Mouse (Mus musculus) stomach, embryonic 16.5 days (tissue): Measurements from ENCODE around the gene Tbxas1. TPM values are rescaled to one million over a fixed set of nuclear protein-coding genes. Genes with fewer than 3 reads are reported as not detected.

Experiments used
- ATAC-seq: fragments of 200-750 bp; cut with Nextera tagmentation; 2 replicates; pipeline ENCODE4 v1.8.0; 2017; ENCODE audit warnings: moderate number of reproducible peaks, moderate TSS enrichment; ENCODE audit not compliant: insufficient read depth, low FRiP score
- H3K27ac ChIP-seq: fragments of 300-500 bp; sonication (generic); 2 replicates; pipeline ENCODE4 v1.5.1; 2014; ENCODE audit warnings: low read length
- H3K27me3 ChIP-seq: fragments of 300-500 bp; sonication (generic); 2 replicates; pipeline ENCODE4 v1.6.1; 2014; ENCODE audit warnings: low read length, control low read depth, mixed read lengths; ENCODE audit not compliant: control insufficient read depth, insufficient read depth
- H3K36me3 ChIP-seq: fragments of 300-500 bp; sonication (generic); 2 replicates; pipeline ENCODE4 v1.6.1; 2014; ENCODE audit warnings: low read length; ENCODE audit not compliant: control insufficient read depth, insufficient read depth
- H3K4me1 ChIP-seq: fragments of 300-500 bp; sonication (generic); 2 replicates; pipeline ENCODE4 v1.6.1; 2014; ENCODE audit warnings: low read length, control low read depth, mixed read lengths; ENCODE audit not compliant: control insufficient read depth, insufficient read depth
- H3K4me2 ChIP-seq: fragments of 300-500 bp; sonication (generic); 2 replicates; pipeline ENCODE4 v1.6.1; 2014; ENCODE audit warnings: low read depth, low read length, mixed read lengths
- H3K4me3 ChIP-seq: fragments of 300-500 bp; sonication (generic); replicated peaks from 2 replicates; pipeline ENCODE4 v1.5.1; 2014; ENCODE audit warnings: mild to moderate bottlenecking, low read length
- H3K9ac ChIP-seq: fragments of 300-500 bp; sonication (generic); 2 replicates; pipeline ENCODE4 v1.6.1; 2014; ENCODE audit warnings: low read length
- H3K9me3 ChIP-seq: fragments of 300-500 bp; sonication (generic); replicated peaks from 2 replicates; pipeline ENCODE4 v1.6.1; 2016; ENCODE audit warnings: low read length, control low read depth; ENCODE audit not compliant: control insufficient read depth
- WGBS: fragments of 180-500 bp; shearing (Covaris S2); extraction: QIAGEN DNeasy Blood & Tissue Kit; methylation state at CpG from one replicate; pipeline ENCODE4 v1.1.7; 2014; 5-methylcytosine and 5-hydroxymethylcytosine counted together
- polyA plus RNA-seq: library from polyadenylated mRNA; unstranded; fragments of >200 nt; fragmentation: Nextera tagmentation; extraction: Ambion mirVana; gene quantifications from 2 replicates; pipeline ENCODE4 v1.2.1, GENCODE M21; 2015

Tbxas1 gene
- polyA plus RNA-seq, 1 experiment from 2014 or later, result 4.4 TPM

GRCm38 (mm10) chr6:38992016-38992415 is 116.8 kb downstream of the Tbxas1 start:
- Histone ChIP-seq H3K27ac (no peak overlapping the region), H3K4me1 (no peaks in the 10 kb centered on the region), H3K4me2 (no peak overlapping the region), H3K9me3 (no peaks in the 10 kb centered on the region), H3K9ac (no peak overlapping the region), H3K36me3 (no peaks in the 10 kb centered on the region), H3K4me3 (no peak overlapping the region), H3K27me3 (no peaks in the 10 kb centered on the region)
- 28% methylated on average over 4 of the region's 4 CpGs for whole genome bisulfite sequencing
- peak; percentile 82; the same call in 1 of the 2 replicates for ATAC-seq

- no peak overlapping the region for H3K4me2 ChIP-seq
- no peak overlapping the region for H3K9ac ChIP-seq
- no peak overlapping the region for H3K27ac ChIP-seq
- no peak for ATAC-seq
- no peaks in the 10 kb centered on the region for H3K27me3 ChIP-seq
- H3K9me3 ChIP-seq, result no peaks in the 10 kb centered on the region
- no peaks in the 10 kb centered on the region for H3K36me3 ChIP-seq
- no peak overlapping the region for H3K4me3 ChIP-seq
- 74% methylated on average over 3 of the region's 3 CpGs for WGBS
- no peaks in the 10 kb centered on the region for H3K4me1 ChIP-seq
Observed at GRCm38 (mm10) chr6:38995774-38996173, 120.6 kb downstream of the Tbxas1 start.

GRCm38 (mm10) chr6:38997838-38998237 is 122.6 kb downstream of the Tbxas1 start:
- no peak overlapping the region for H3K4me3 ChIP-seq
- H3K27ac ChIP-seq, result no peak overlapping the region
- no peak overlapping the region for H3K4me2 ChIP-seq
- H3K27me3 ChIP-seq, result no peaks in the 10 kb centered on the region
- no peaks in the 10 kb centered on the region for H3K36me3 ChIP-seq
- 61% methylated on average over 4 of the region's 4 CpGs for WGBS
- no peak overlapping the region for H3K9ac ChIP-seq
- H3K9me3 ChIP-seq, result no peaks in the 10 kb centered on the region
- ATAC-seq, result no peak
- 0 out of 2 replicates have a peak, but pooled peaks cover under 1% of the 10 kb centered on the region for H3K4me1 ChIP-seq

- no peak overlapping the region for H3K27ac ChIP-seq
- H3K36me3 ChIP-seq, result no peaks in the 10 kb centered on the region
- WGBS, result 44% methylated on average over 7 of the region's 7 CpGs
- ATAC-seq, result no peak
- H3K4me1 ChIP-seq, result 0 out of 2 replicates have a peak, but pooled peaks cover 5% of the 10 kb centered on the region
- H3K4me2 ChIP-seq, result no peak overlapping the region
- H3K9ac ChIP-seq, result no peak overlapping the region
- H3K27me3 ChIP-seq, result no peaks in the 10 kb centered on the region
- H3K4me3 ChIP-seq, result no peak overlapping the region
- H3K9me3 ChIP-seq, result no peaks in the 10 kb centered on the region
Observed at GRCm38 (mm10) chr6:39003126-39003525, 127.9 kb downstream of the Tbxas1 start.

- H3K4me3 ChIP-seq, result no peak overlapping the region
- no peak overlapping the region for H3K9ac ChIP-seq
- H3K27me3 ChIP-seq, result no peaks in the 10 kb centered on the region
- H3K9me3 ChIP-seq, result no peaks in the 10 kb centered on the region
- no peak overlapping the region for H3K4me2 ChIP-seq
- H3K36me3 ChIP-seq, result no peaks in the 10 kb centered on the region
- 0 out of 2 replicates have a peak, but pooled peaks cover 5% of the 10 kb centered on the region for H3K4me1 ChIP-seq
- H3K27ac ChIP-seq, result no peak overlapping the region
- WGBS, result 59% methylated on average over 12 of the region's 12 CpGs
- ATAC-seq, result no peak
Observed at GRCm38 (mm10) chr6:39004003-39004473, 128.8 kb downstream of the Tbxas1 start.

GRCm38 (mm10) chr6:39005267-39005944 is 130.2 kb downstream of the Tbxas1 start:
- no peak for ATAC-seq
- H3K27ac ChIP-seq, result no peak overlapping the region
- H3K4me2 ChIP-seq, result no peak overlapping the region
- no peaks in the 10 kb centered on the region for H3K36me3 ChIP-seq
- no peak overlapping the region for H3K4me3 ChIP-seq
- no peak overlapping the region for H3K9ac ChIP-seq
- 64% methylated on average over 20 of the region's 20 CpGs for WGBS
- H3K4me1 ChIP-seq, result 0 out of 2 replicates have a peak, but pooled peaks cover 5% of the 10 kb centered on the region
- H3K27me3 ChIP-seq, result no peaks in the 10 kb centered on the region
- no peaks in the 10 kb centered on the region for H3K9me3 ChIP-seq

- Histone ChIP-seq H3K4me2 (no peak overlapping the region), H3K4me3 (no peak overlapping the region), H3K4me1 (0 out of 2 replicates have a peak, but pooled peaks cover 5% of the 10 kb centered on the region), H3K27ac (no peak overlapping the region), H3K9ac (no peak overlapping the region), H3K9me3 (no peaks in the 10 kb centered on the region), H3K36me3 (no peaks in the 10 kb centered on the region), H3K27me3 (no peaks in the 10 kb centered on the region)
- 86% methylated on average over 5 of the region's 5 CpGs for WGBS
- ATAC-seq, result no peak
Observed at GRCm38 (mm10) chr6:39005945-39006572, 130.9 kb downstream of the Tbxas1 start.

- Histone ChIP-seq H3K9ac (no peak overlapping the region), H3K27ac (no peak overlapping the region), H3K36me3 (no peaks in the 10 kb centered on the region), H3K4me2 (no peak overlapping the region), H3K4me1 (0 out of 2 replicates have a peak, but pooled peaks cover 5% of the 10 kb centered on the region), H3K4me3 (no peak overlapping the region), H3K9me3 (no peaks in the 10 kb centered on the region), H3K27me3 (no peaks in the 10 kb centered on the region)
- no peak for ATAC-seq
- 69% methylated on average over 5 of the region's 5 CpGs for WGBS
Observed at GRCm38 (mm10) chr6:39007223-39007622, 132.0 kb downstream of the Tbxas1 start.

- ATAC-seq, result no peak
- no peaks in the 10 kb centered on the region for H3K27me3 ChIP-seq
- H3K27ac ChIP-seq, result no peak overlapping the region
- 61% methylated on average over 4 of the region's 4 CpGs for WGBS
- no peak overlapping the region for H3K4me2 ChIP-seq
- H3K9me3 ChIP-seq, result peaks cover 5% of the 10 kb centered on the region
- H3K4me1 ChIP-seq, result 0 out of 2 replicates have a peak, but pooled peaks cover 1% of the 10 kb centered on the region
- H3K4me3 ChIP-seq, result no peak overlapping the region
- H3K9ac ChIP-seq, result no peak overlapping the region
- no peaks in the 10 kb centered on the region for H3K36me3 ChIP-seq
Observed at GRCm38 (mm10) chr6:39008116-39008515, 132.9 kb downstream of the Tbxas1 start.
